Mouse (Mus musculus): ENCODE measurements around the gene Hexb. TPM values are rescaled to one million over a fixed set of nuclear protein-coding genes. Genes with fewer than 3 reads are reported as not detected.
A peak's percentile ranks its signal among the peaks of the same experiment; 100 is the strongest.

Gene Hexb
- polyA plus RNA-seq, 1 experiment = 21.4 TPM

- no peak for TF ChIP-seq CTCF (IDR thresholded peaks at IDR 0.05; ENCODE audit: control insufficient read depth, insufficient read depth, insufficient read length)
- no peak for TF ChIP-seq USF1 (IDR thresholded peaks at IDR 0.05; ENCODE audit: low read depth)
- no peak for TF ChIP-seq CEBPB (IDR thresholded peaks at IDR 0.05; ENCODE audit: low read depth)
- TF ChIP-seq MYOG (IDR thresholded peaks at IDR 0.05; ENCODE audit: control insufficient read depth, extremely low read depth, insufficient read length) = no peak
- no peak for TF ChIP-seq MAX (IDR thresholded peaks at IDR 0.05)
- TF ChIP-seq MYOD1 (IDR thresholded peaks at IDR 0.05; ENCODE audit: control insufficient read depth, insufficient read length, low read depth) = no peak
- no peak for TF ChIP-seq FOSL1 (IDR thresholded peaks at IDR 0.05; ENCODE audit: insufficient read depth, low read length, poor library complexity, severe bottlenecking)
- Histone ChIP-seq H3K27me3 (ENCODE audit: control insufficient read depth, insufficient read depth, insufficient read length) (no peaks in the 10 kb centered on the region), H3K4me3 (ENCODE audit: insufficient read depth, poor library complexity, severe bottlenecking) (no peak overlapping the region), H3K79me2 (ENCODE audit: control insufficient read depth, insufficient read depth) (peaks cover 81% of the 10 kb centered on the region), H3K36me3 (ENCODE audit: control insufficient read depth, insufficient read depth) (peaks cover 50% of the 10 kb centered on the region), H3ac (ENCODE audit: control insufficient read depth, insufficient read length, low read depth) (no peak overlapping the region), H3K79me3 (ENCODE audit: low read depth) (peaks cover 76% of the 10 kb centered on the region)
These were observed 46.0 kb upstream of the Hexb start for GRCm38 (mm10) chr13:97243962-97244711.

- peaks cover 68% of the 10 kb centered on the region for H3K79me2 ChIP-seq (ENCODE audit: control insufficient read depth, insufficient read depth)
- peak overlapping the region; percentile 83 for H3K4me3 ChIP-seq (ENCODE audit: insufficient read depth, poor library complexity, severe bottlenecking)
- H3K27me3 ChIP-seq (ENCODE audit: control insufficient read depth, insufficient read depth, insufficient read length) = no peaks in the 10 kb centered on the region
- H3ac ChIP-seq (ENCODE audit: control insufficient read depth, insufficient read length, low read depth) = peak overlapping the region; percentile 69
- TF ChIP-seq MYOG (IDR thresholded peaks at IDR 0.05; ENCODE audit: control insufficient read depth, extremely low read depth, insufficient read length) = no peak
- no peak for TF ChIP-seq MAX (IDR thresholded peaks at IDR 0.05)
- no peak for TF ChIP-seq CEBPB (IDR thresholded peaks at IDR 0.05; ENCODE audit: low read depth)
- TF ChIP-seq CTCF (IDR thresholded peaks at IDR 0.05; ENCODE audit: control insufficient read depth, insufficient read depth, insufficient read length) = no peak
- TF ChIP-seq USF1 (IDR thresholded peaks at IDR 0.05; ENCODE audit: low read depth) = no peak
- TF ChIP-seq MYOD1 (IDR thresholded peaks at IDR 0.05; ENCODE audit: control insufficient read depth, insufficient read length, low read depth) = no peak
- no peak for TF ChIP-seq FOSL1 (IDR thresholded peaks at IDR 0.05; ENCODE audit: insufficient read depth, low read length, poor library complexity, severe bottlenecking)
- peaks cover 41% of the 10 kb centered on the region for H3K36me3 ChIP-seq (ENCODE audit: control insufficient read depth, insufficient read depth)
- peaks cover 67% of the 10 kb centered on the region for H3K79me3 ChIP-seq (ENCODE audit: low read depth)
These were observed 44.6 kb upstream of the Hexb start for GRCm38 (mm10) chr13:97242716-97243115.

GRCm38 (mm10) chr13:97241787-97242280, 43.7 kb upstream of the Hexb start:
- Histone ChIP-seq H3K36me3 (ENCODE audit: control insufficient read depth, insufficient read depth) (peaks cover 32% of the 10 kb centered on the region), H3K79me3 (ENCODE audit: low read depth) (peaks cover 58% of the 10 kb centered on the region), H3K4me3 (ENCODE audit: insufficient read depth, poor library complexity, severe bottlenecking) (peak overlapping the region; percentile 83), H3K27me3 (ENCODE audit: control insufficient read depth, insufficient read depth, insufficient read length) (no peaks in the 10 kb centered on the region), H3ac (ENCODE audit: control insufficient read depth, insufficient read length, low read depth) (peak overlapping the region; percentile 95), H3K79me2 (ENCODE audit: control insufficient read depth, insufficient read depth) (peaks cover 59% of the 10 kb centered on the region)
- TF ChIP-seq MAX (IDR thresholded peaks at IDR 0.05) = no peak

- H3K36me3 ChIP-seq (ENCODE audit: control insufficient read depth, insufficient read depth) = peaks cover 26% of the 10 kb centered on the region
- H3K4me3 ChIP-seq (ENCODE audit: insufficient read depth, poor library complexity, severe bottlenecking) = peak within 1 kb of the TSS; percentile 83
- peak within 1 kb of the TSS; percentile 95 for H3ac ChIP-seq (ENCODE audit: control insufficient read depth, insufficient read length, low read depth)
- H3K79me2 ChIP-seq (ENCODE audit: control insufficient read depth, insufficient read depth) = peaks cover 52% of the 10 kb centered on the region
- peak; percentile 95 for TF ChIP-seq CTCF (IDR thresholded peaks at IDR 0.05; ENCODE audit: control insufficient read depth, insufficient read depth, insufficient read length)
- no peak for TF ChIP-seq MYOD1 (IDR thresholded peaks at IDR 0.05; ENCODE audit: control insufficient read depth, insufficient read length, low read depth)
- no peak for TF ChIP-seq USF1 (IDR thresholded peaks at IDR 0.05; ENCODE audit: low read depth)
- TF ChIP-seq MAX (IDR thresholded peaks at IDR 0.05) = peak; percentile 76
- no peak for TF ChIP-seq CEBPB (IDR thresholded peaks at IDR 0.05; ENCODE audit: low read depth)
- no peak for TF ChIP-seq FOSL1 (IDR thresholded peaks at IDR 0.05; ENCODE audit: insufficient read depth, low read length, poor library complexity, severe bottlenecking)
- TF ChIP-seq MYOG (IDR thresholded peaks at IDR 0.05; ENCODE audit: control insufficient read depth, extremely low read depth, insufficient read length) = no peak
- H3K27me3 ChIP-seq (ENCODE audit: control insufficient read depth, insufficient read depth, insufficient read length) = no peaks in the 10 kb centered on the region
- H3K79me3 ChIP-seq (ENCODE audit: low read depth) = peaks cover 51% of the 10 kb centered on the region
These were observed 43.0 kb upstream of the Hexb start, which contains the start of gene Enc1 for GRCm38 (mm10) chr13:97240965-97241786. Gene Enc1 (plus strand): TSS chr13:97241105.

GRCm38 (mm10) chr13:97240279-97240964, 42.3 kb upstream of the Hexb start:
- H3K79me2 ChIP-seq (ENCODE audit: control insufficient read depth, insufficient read depth) = peaks cover 45% of the 10 kb centered on the region

More at GRCm38 (mm10) chr13:97240279-97240964, 42.3 kb upstream of the Hexb start:
- H3K36me3 ChIP-seq (ENCODE audit: control insufficient read depth, insufficient read depth) = peaks cover 18% of the 10 kb centered on the region
- peak overlapping the region; percentile 83 for H3K4me3 ChIP-seq (ENCODE audit: insufficient read depth, poor library complexity, severe bottlenecking)
- TF ChIP-seq CEBPB (IDR thresholded peaks at IDR 0.05; ENCODE audit: low read depth) (peak; percentile 81), MAX (IDR thresholded peaks at IDR 0.05) (peak; percentile 39), MYOD1 (IDR thresholded peaks at IDR 0.05; ENCODE audit: control insufficient read depth, insufficient read length, low read depth) (no peak), USF1 (IDR thresholded peaks at IDR 0.05; ENCODE audit: low read depth) (peak; percentile 39), CTCF (IDR thresholded peaks at IDR 0.05; ENCODE audit: control insufficient read depth, insufficient read depth, insufficient read length) (peak; percentile 39)
- no peaks in the 10 kb centered on the region for H3K27me3 ChIP-seq (ENCODE audit: control insufficient read depth, insufficient read depth, insufficient read length)
- H3K79me3 ChIP-seq (ENCODE audit: low read depth) = peaks cover 44% of the 10 kb centered on the region
- H3ac ChIP-seq (ENCODE audit: control insufficient read depth, insufficient read length, low read depth) = peak overlapping the region; percentile 91

All from C2C12 (cell line).